Mouse (Mus musculus) liver, embryonic 11.5 days (tissue): ENCODE measurements around the gene Arhgef1. TPM values are rescaled to one million over a fixed set of nuclear protein-coding genes. Genes with fewer than 3 reads are reported as not detected.

Source experiments
- ATAC-seq: fragments of 200-750 bp; cut with Nextera tagmentation; replicated peaks from 2 replicates; pipeline ENCODE4 v1.8.0; 2017; ENCODE audit warnings: moderate number of reproducible peaks, mild to moderate bottlenecking, moderate TSS enrichment, moderate library complexity; ENCODE audit not compliant: low FRiP score
- DNase-seq: peaks from one replicate; pipeline ENCODE4 v3.0.0-alpha.2; 2017; ENCODE audit warnings: low spot score
- H3K27ac ChIP-seq: fragments of 300-500 bp; sonication (generic); 2 replicates; pipeline ENCODE4 v1.5.1; 2014; ENCODE audit warnings: mild to moderate bottlenecking, low read depth, low read length, control low read depth
- H3K27me3 ChIP-seq: fragments of 300-500 bp; sonication (generic); replicated peaks from 2 replicates; pipeline ENCODE4 v1.6.1; 2014; ENCODE audit warnings: low read length, mixed read lengths; ENCODE audit not compliant: control insufficient read depth, insufficient read depth
- H3K36me3 ChIP-seq: fragments of 300-500 bp; sonication (generic); 2 replicates; pipeline ENCODE4 v1.6.1; 2014; ENCODE audit warnings: mild to moderate bottlenecking, low read length, moderate library complexity, mixed read lengths; ENCODE audit not compliant: control insufficient read depth, insufficient read depth
- H3K4me1 ChIP-seq: fragments of 300-500 bp; sonication (generic); replicated peaks from 2 replicates; pipeline ENCODE4 v1.6.1; 2014; ENCODE audit warnings: low read length, mixed read lengths; ENCODE audit not compliant: control insufficient read depth, insufficient read depth
- H3K4me2 ChIP-seq: fragments of 300-500 bp; sonication (generic); 2 replicates; pipeline ENCODE4 v1.6.1; 2014; ENCODE audit warnings: mild to moderate bottlenecking, control low read depth, moderate library complexity
- H3K4me3 ChIP-seq: fragments of 300-500 bp; sonication (generic); 2 replicates; pipeline ENCODE4 v1.5.1; 2014; ENCODE audit warnings: low read depth, low read length, control low read depth
- H3K9ac ChIP-seq: fragments of 300-500 bp; sonication (generic); 2 replicates; pipeline ENCODE4 v1.6.1; 2014; ENCODE audit warnings: low read depth, low read length, control low read depth
- H3K9me3 ChIP-seq: fragments of 300-500 bp; sonication (generic); 2 replicates; pipeline ENCODE4 v1.6.1; 2016; ENCODE audit warnings: low read length, inconsistent platforms, mixed read lengths; ENCODE audit not compliant: control insufficient read depth
- WGBS: fragments of 180-500 bp; shearing (Covaris S2); extraction: QIAGEN DNeasy Blood & Tissue Kit; methylation state at CpG from one replicate; pipeline ENCODE4 v1.1.7; 2014; 5-methylcytosine and 5-hydroxymethylcytosine counted together
- polyA plus RNA-seq: library from polyadenylated mRNA; unstranded; fragments of >200 nt; fragmentation: Nextera tagmentation; extraction: Ambion mirVana; gene quantifications from 2 replicates; pipeline ENCODE4 v1.2.1, GENCODE M21; 2014

Arhgef1 gene
- polyA plus RNA-seq, 1 experiment from 2014 or later, result 103 TPM

DNA sequence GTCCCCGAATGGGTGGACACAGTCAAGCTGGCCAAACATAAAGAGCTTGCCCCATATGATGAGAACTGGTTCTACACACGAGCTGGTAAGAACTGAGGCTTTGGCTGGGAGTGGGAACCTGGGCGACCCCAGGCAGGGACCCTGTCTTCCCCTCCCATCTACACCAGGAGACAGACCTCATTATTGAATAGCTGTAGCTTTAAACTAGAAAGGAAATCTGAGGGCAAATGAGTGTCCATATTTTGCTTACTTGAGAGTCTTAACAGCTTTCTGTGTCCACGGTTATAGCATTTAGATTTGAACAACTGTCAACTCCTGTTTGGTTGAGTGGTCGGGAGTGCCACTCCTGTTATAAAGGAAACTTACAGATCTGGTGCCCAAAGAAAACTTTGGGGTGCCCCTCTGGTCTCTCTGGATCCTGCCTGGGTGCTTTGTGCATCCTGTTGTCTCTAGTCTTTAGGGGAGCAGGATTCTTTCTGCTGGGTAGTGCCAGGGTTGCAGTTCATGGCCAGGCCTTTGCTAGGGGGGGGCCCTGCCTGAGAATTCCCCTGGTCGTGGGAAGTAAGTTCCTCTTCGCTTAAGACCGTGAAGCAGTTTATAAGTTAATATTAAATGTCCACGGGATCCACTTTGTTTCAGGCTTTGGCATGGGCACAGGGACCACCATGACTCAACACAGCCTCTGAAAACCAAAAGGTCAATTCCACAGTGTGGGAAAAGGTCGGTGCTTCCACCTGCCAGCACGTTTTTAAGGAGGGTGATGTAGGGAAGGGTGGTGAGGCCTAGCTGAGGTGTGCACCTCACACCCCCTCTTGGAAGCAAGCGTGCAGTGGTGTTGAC lies 17.0 kb upstream of the Arhgef1 start:
- Histone ChIP-seq H3K27ac (peak overlapping the region; percentile 95), H3K4me1 (peaks cover 27% of the 10 kb centered on the region), H3K9me3 (no peaks in the 10 kb centered on the region), H3K27me3 (no peaks in the 10 kb centered on the region), H3K4me2 (peak overlapping the region; percentile 83), H3K4me3 (peak overlapping the region; percentile 100), H3K36me3 (peaks cover 49% of the 10 kb centered on the region), H3K9ac (peak overlapping the region; percentile 100)
- 25% methylated on average over 12 of the region's 12 CpGs for WGBS
- no peak for ATAC-seq
- DNase-seq, result no peak

DNA sequence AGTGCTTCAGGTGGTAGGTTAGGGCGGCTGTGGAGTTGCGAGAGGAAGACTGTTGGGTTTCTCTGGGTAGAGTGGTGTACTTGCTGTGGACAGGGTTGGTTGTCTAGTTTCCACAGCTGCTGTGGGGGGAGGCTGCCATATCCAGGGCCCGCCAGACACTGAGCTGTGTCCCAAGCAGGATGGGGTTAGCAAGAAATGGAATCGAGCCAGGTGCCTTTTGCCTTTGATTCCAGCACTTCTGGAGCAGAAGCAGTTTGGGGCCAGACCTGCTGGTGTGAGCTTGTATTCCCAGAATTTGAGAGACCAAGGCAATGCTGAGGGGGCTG lies 16.4 kb upstream of the Arhgef1 start:
- H3K27ac ChIP-seq, result peak overlapping the region; percentile 95
- peak overlapping the region; percentile 83 for H3K4me2 ChIP-seq
- no peaks in the 10 kb centered on the region for H3K9me3 ChIP-seq
- H3K4me1 ChIP-seq, result peaks cover 27% of the 10 kb centered on the region
- DNase-seq, result peak; percentile 46
- no peaks in the 10 kb centered on the region for H3K27me3 ChIP-seq
- 43% methylated on average over 4 of the region's 4 CpGs for WGBS
- peak overlapping the region; percentile 100 for H3K9ac ChIP-seq
- ATAC-seq, result no peak
- peak overlapping the region; percentile 100 for H3K4me3 ChIP-seq
- H3K36me3 ChIP-seq, result peaks cover 49% of the 10 kb centered on the region

DNA sequence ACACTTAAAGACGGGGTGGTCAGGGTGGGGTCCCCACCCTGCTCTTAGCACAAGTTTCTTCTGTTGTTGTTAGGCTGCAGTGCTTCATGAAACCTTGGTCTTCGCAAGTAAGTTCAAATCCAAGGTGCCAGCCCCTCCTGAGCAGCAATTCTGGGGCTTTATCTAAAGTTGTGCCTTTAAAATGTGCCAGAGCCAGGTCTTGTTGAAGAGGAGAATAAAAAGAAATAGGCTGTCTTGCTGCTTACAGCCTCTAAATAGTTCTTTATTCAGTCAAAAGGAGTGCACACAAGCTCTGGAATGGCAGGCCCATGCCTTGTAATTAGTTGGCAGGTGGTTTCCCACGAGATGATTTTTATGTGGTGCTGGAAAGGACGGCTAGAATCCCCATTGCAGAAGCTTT lies 15.6 kb upstream of the Arhgef1 start:
- peak overlapping the region; percentile 100 for H3K9ac ChIP-seq
- H3K27me3 ChIP-seq, result no peaks in the 10 kb centered on the region
- H3K9me3 ChIP-seq, result no peaks in the 10 kb centered on the region
- ATAC-seq (no peak), DNase-seq (no peak)
- H3K36me3 ChIP-seq, result peaks cover 49% of the 10 kb centered on the region
- peak overlapping the region; percentile 100 for H3K4me3 ChIP-seq
- 72% methylated on average over 4 of the region's 4 CpGs for WGBS
- H3K4me2 ChIP-seq, result peak overlapping the region; percentile 83
- peaks cover 27% of the 10 kb centered on the region for H3K4me1 ChIP-seq
- peak overlapping the region; percentile 95 for H3K27ac ChIP-seq

DNA sequence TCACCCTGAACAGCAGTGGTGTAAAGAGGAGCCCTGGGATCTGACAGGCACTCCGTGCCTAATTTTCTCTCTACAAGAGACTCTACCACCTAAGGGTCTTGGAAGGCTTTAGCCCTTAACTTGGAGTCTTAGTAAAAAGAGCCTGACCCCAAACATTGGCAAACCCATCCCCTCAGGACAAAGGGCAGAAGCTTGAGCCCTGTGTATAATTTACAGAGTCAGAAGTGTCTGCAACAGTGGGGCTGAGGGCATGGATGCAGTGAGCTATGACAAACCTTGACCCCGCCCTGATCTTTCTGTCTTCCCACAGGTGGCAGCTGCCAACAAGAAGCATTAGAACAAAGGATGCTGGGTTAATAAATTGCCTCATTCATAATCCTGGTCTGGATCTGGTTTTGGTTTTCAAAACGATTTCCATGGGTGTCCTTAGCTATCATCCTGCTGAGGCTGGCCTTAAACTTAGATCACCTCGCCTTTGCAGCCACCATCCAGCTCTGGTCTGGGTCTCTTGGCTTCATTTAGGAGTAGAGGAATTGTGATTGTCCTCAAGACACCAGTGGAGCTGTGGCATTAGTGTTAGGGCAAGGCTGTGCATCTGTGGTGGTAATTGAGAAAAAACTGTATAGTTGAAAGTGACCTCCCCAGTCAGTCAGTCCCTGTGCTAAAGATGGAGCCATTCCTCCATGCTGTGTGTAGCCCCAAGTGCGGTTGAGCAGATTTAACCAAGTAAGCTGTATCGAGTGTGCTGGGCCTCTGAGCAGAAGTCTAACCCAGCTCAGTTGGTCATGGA lies 13.1 kb upstream of the Arhgef1 start:
- Histone ChIP-seq H3K27ac (no peak overlapping the region), H3K27me3 (no peaks in the 10 kb centered on the region), H3K9me3 (no peaks in the 10 kb centered on the region), H3K4me3 (no peak overlapping the region), H3K36me3 (peaks cover 49% of the 10 kb centered on the region), H3K4me2 (no peak overlapping the region), H3K9ac (no peak overlapping the region), H3K4me1 (peaks cover 27% of the 10 kb centered on the region)
- WGBS, result 86% methylated on average over 6 of the region's 6 CpGs
- DNase-seq (peak; percentile 38), ATAC-seq (peak; percentile 14; the same call in 1 of the 2 replicates)

DNA sequence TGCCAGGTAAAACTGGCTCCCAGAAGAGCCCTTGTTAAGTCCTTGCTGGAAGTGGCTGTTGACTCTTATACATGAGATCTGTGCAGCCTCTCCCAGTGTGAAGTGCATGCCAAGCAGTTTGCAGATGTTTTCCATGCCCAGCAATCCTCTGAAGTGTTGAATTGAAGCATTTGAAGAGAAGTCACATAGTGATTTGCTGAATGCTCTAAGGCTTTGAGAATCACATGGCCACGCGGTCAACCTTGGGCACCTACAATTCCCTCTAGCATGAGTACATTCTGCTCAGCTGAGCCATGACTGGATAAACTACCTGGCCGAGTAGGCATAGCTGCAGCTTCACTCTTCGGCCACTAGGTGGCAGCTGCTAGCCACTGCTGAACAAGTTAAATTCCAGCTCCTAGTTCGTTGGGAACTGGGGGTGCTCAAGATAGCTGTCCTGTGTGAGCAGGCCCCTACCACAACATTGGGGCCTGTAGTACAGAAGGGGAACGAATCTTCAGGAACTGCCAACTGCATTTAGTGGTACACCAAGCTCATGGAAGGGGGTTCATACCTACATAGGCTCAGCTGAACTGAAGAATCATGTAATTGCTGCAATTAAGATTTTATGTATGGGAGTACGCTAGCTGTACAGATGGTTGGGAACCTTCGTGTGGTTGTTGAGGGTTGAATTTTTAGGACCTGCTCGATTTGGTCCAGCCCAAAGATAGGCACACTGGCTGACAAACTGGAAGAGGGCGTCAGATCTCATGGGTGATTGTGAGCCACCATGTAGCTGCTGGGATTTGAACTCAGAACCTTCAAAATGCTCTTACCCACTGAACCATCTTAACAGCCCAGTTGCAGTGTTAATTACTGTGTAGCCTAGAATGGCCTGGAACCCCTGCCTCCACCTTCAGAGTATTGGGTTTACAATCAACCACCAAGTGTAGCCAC lies 12.2 kb upstream of the Arhgef1 start:
- Histone ChIP-seq H3K27ac (no peak overlapping the region), H3K4me2 (no peak overlapping the region), H3K27me3 (no peaks in the 10 kb centered on the region), H3K4me3 (no peak overlapping the region), H3K36me3 (peaks cover 46% of the 10 kb centered on the region), H3K9ac (no peak overlapping the region), H3K9me3 (no peaks in the 10 kb centered on the region), H3K4me1 (peaks cover 26% of the 10 kb centered on the region)
- 24% methylated on average over 10 of the region's 10 CpGs for WGBS
- DNase-seq (peak; percentile 72), ATAC-seq (peak; percentile 69)

DNA sequence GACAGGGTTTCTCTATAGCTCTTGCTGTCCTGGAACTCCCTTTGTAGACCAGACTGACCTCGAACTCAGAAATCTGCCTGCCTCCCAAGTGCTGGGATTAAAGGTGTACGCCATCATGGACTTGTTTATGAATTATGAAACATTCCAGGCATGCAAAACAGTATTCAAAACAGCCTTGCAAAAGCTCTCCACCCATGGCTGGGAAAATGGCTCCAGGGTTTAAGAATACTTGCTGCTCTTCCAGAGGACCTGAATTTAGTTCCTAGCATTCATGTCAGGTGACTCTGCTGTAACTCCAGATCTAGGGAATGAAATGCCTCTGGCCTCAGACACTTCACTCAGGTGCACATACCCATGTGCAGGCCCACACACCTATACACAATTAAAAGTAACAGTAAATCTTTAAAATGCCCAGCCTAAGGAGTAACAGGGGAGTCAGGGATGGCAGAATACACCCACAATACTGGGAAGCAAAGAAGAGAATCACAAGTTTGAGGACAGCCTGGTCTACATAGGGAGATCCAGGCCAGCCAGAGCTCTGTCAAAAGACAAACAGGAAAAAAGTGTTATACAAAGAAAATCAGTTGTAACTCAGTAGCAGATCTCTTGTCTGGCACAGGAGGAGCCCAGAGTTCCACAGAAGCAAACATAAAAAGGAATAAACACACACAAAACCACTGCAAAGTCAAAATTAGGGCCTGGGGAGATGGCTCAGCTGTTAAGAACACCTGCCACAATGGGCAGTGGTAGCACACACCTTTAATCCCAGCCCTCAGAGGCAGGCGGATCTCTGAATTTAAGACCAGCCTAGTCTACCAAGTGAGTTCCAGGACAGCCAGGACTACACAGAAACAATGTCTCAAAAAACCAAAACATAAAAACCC lies 11.2 kb upstream of the Arhgef1 start:
- no peak overlapping the region for H3K9ac ChIP-seq
- ATAC-seq (no peak), DNase-seq (peak; percentile 44)
- H3K27ac ChIP-seq, result no peak overlapping the region
- H3K27me3 ChIP-seq, result no peaks in the 10 kb centered on the region
- WGBS, result 59% methylated on average over 3 of the region's 3 CpGs
- H3K4me3 ChIP-seq, result no peak overlapping the region
- peaks cover 17% of the 10 kb centered on the region for H3K4me1 ChIP-seq
- no peak overlapping the region for H3K4me2 ChIP-seq
- H3K36me3 ChIP-seq, result peaks cover 36% of the 10 kb centered on the region
- H3K9me3 ChIP-seq, result no peaks in the 10 kb centered on the region

DNA sequence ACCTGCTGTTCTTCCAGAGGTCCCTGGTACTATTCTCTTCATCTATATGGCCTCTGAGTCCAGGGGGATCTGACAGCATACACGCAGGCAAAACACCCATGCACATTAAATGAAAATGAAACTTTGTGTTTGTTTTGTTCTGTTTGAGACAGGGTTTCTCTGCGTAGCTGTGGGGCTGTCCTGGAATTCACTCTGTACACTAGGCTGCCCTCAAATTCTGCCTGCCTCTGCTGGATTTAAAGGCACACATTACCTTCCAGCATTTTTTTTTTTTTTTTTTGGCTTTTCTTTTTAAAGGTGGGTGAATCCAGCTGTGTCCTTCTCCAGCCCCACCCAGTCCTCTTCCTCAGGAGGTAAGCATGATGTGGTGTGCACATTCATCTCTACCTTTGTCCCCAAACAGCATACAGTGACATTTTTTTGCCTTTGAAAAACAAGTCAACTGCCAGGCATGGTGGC lies 10.6 kb upstream of the Arhgef1 start:
- Histone ChIP-seq H3K9ac (no peak overlapping the region), H3K27ac (no peak overlapping the region)

More for the DNA sequence above, 10.6 kb upstream of the Arhgef1 start:
- WGBS, result 75% methylated on average over 2 of the region's 2 CpGs
- H3K27me3 ChIP-seq, result no peaks in the 10 kb centered on the region
- H3K4me2 ChIP-seq, result no peak overlapping the region
- peaks cover 12% of the 10 kb centered on the region for H3K4me1 ChIP-seq
- ATAC-seq (no peak), DNase-seq (no peak)
- H3K9me3 ChIP-seq, result no peaks in the 10 kb centered on the region
- peaks cover 30% of the 10 kb centered on the region for H3K36me3 ChIP-seq
- H3K4me3 ChIP-seq, result no peak overlapping the region
